Mouse (Mus musculus) lung, postnatal 14 days (tissue): ENCODE measurements around the gene Cd163.
A peak's percentile ranks its signal among the peaks of the same experiment; 100 is the strongest.
"Not testable (repeated sequence)": the region's sequence is repeated elsewhere in the genome, so short reads cannot be mapped to it uniquely, and the experiment has no call there.

Source experiments
- DNase-seq: peaks from one replicate; pipeline ENCODE4 v3.0.0; 2021

Cd163 gene

DNA sequence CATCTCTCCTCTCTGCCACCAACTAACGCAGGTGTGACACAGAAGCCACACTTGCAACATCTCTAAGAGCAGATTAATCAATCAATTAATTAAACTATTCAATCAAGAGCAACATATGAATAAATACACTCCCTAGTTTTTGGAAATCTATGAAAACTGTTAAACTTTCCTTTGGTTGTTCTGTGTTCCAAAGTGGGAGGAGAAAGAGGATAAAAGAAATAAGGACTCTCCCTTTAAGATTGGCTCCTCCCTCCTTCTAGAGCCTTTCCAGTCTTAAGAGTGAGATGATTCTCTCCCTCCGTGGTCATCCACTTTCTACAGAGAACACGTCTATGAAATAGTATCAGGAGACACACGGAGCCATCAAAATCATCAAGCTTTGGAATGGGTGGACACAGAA lies at the start of gene Cd163:
TSS of gene Cd163 (plus strand) at position 301 of the 400 bp plus-strand sequence.
- no peak for DNase-seq

DNA sequence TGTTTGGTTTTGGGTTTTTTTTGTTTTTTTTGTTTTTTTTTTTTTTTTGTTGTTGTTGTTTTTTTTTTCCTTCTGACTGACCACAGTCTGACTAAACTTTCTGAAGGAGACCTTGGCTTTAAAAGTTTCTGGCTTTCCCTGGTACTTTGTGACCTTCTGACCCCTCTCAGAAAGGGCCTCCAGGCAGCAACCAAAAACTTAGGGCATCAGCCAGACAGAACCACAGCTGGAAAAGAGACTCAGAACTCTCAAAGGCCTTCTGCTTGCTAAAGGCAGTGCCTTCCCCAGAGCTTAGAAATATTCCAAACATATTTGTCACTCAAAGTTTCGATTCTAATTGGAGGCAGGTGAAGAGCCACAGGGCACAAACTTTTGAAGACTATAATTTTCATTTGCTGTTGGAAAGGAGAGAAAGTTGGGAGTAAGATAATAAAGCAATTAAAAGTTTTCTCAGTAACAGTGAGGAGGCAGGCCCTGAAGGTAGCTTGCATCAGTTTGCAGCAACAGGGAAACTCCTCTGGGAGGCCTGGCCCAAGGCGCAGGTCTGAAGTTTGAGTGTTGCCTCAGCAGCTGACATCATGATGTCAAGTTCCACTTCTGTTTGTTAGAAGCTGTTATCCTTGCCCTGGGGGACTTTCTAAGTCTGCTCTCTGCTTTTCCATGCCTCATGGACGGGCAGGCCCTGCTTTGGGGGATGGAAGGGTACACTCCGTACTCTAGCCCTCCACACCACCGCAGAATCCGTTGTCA lies 48.6 kb upstream of the Cd163 start:
- no peak for DNase-seq

DNA sequence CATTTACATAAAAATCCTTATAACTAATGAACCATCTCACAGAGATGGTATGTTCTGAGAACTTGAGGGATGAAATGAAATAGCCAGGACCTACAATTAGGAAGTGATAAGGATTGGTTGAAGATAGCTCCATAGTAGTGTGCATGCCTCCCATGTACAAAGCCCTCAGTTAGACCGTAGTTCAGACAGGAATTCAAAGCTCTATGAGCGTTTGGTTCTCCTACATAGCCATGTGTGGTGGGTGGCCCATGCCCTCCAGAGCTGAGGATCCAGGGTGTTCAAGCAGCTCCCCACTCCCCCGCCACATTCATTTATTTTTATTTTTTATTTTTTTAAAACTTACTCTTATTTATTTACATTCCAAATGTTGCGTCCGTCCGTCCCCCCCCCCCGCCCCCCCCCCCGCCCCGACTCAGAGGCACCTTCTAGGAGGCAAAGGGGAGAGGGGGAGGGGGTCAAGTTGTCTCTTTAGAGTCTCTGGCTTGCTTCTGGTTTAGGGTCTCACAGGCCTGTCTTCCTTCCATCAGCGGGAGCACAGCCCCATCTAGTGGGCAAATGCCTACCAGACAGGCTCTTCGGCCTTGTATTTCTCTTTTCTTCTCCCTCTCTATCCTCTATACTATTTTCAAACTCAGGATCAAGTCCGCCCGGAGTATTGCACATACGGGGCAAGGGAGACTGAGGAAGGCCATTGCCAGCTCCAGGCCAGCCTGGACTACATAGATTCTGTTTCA lies 44.1 kb upstream of the Cd163 start:
- DNase-seq = peak; percentile 64

DNA sequence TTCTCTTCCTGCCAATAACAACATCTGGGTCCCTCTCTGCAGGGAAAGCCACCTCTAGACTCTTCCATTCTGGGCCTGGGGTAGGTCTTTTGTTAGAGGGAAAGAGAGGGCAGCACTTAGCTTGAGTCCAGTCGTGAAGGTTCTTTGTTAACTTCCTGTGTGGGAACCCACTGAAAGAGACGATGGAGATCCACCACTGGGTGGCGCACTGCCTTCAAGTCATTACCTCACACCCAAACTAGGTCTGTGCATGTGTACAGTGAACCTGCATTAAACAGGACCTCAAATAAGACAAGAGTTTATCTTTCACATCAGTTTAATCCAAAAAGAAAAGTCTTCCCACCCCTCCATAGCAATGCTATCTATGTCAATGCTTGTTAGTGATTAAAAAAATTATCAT lies 41.8 kb upstream of the Cd163 start:
- DNase-seq = peak; percentile 73

DNA sequence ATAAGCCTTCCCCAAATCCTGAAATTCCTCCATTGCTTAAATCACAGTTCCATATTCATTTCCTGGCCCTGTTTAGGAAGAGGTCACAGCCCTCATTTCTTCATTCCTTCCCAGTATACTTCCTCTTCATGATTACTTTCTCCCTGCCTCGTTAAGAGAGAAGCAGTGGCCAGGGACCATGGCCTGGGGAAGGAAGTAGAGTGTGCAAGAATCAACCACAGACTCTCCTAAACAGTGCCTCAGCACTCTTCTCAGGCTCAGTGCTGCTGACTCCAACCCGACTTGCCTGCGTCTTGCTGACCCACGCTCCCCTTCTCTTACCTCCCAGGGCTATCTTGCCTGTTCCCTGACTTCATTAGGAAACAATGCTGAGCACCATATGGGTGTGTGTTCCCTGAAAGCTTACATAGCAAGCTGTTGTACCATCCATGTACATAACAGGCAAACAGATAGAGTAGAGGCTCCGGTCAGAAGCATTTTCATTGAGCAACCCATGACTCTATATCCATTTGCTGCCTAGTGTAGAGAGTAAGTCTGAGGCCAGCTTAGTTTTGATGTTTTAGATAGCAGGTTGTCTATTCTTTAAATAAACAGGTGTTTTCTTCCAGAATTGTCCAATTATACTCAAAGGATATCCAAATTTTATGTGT lies 31.1 kb upstream of the Cd163 start:
- DNase-seq = no peak

GRCm38 (mm10) chr6:124277641-124278040 lies 26.8 kb upstream of the Cd163 start:
- DNase-seq = no peak

DNA sequence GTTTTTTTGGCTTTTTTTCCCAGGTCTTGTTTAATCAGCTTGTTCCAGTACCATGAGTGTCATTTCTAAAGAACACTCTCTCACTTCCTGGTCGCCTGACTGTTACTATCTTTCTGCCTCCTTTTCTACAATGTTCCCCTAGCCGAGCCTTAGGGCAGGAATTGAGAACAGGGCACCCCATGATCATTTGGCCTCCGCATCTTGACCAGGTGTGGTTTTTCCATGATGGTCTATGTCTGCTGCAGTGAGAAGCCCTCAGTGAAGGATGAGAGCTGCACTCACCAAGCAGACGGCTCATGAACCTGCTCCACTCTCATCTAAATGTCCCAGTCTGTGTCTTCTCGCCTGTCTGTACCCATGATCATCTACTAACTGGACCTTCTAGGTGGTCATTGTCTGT lies 26.2 kb upstream of the Cd163 start:
- no peak for DNase-seq

DNA sequence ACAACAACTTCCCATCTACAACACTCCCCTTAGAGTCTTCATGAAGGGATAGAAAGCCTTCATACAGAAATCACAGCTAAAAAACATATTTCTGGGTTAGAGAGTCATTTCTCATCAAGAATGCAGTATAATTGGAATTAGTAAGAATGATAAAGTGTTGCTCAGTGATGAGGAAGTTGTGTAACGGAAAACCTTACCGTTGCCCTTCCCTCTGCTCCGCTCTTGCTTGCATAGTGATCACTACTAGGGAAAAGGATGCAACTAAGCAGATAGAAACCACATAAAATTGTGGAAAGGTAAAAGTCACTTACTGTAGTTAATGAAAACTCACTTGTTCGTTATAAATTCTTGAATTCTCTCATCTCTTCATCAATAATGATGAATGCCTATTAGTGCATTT lies 21.7 kb upstream of the Cd163 start:
- DNase-seq = no peak

- DNase-seq = not testable (repeated sequence)
Observed at GRCm38 (mm10) chr6:124297378-124297777, 7.1 kb upstream of the Cd163 start.

GRCm38 (mm10) chr6:124301447-124302192 lies 2.8 kb upstream of the Cd163 start:
- no peak for DNase-seq

GRCm38 (mm10) chr6:124308935-124309334 lies 4.5 kb downstream of the Cd163 start:
- no peak for DNase-seq

DNA sequence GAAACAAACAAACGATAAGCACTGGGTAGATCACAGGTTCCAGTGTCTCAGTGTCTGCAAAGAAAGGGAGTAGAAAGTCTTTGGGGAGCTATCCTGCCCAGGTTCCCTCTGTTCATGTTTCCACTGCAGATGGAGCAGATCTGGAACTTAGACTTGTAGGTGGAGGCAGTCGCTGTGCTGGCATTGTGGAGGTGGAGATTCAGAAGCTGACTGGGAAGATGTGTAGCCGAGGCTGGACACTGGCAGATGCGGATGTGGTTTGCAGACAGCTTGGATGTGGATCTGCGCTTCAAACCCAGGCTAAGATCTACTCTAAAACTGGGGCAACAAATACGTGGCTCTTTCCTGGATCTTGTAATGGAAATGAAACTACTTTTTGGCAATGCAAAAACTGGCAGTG lies 7.8 kb downstream of the Cd163 start:
- DNase-seq = no peak

GRCm38 (mm10) chr6:124320371-124320770 lies 15.9 kb downstream of the Cd163 start:
- DNase-seq = no peak

DNA sequence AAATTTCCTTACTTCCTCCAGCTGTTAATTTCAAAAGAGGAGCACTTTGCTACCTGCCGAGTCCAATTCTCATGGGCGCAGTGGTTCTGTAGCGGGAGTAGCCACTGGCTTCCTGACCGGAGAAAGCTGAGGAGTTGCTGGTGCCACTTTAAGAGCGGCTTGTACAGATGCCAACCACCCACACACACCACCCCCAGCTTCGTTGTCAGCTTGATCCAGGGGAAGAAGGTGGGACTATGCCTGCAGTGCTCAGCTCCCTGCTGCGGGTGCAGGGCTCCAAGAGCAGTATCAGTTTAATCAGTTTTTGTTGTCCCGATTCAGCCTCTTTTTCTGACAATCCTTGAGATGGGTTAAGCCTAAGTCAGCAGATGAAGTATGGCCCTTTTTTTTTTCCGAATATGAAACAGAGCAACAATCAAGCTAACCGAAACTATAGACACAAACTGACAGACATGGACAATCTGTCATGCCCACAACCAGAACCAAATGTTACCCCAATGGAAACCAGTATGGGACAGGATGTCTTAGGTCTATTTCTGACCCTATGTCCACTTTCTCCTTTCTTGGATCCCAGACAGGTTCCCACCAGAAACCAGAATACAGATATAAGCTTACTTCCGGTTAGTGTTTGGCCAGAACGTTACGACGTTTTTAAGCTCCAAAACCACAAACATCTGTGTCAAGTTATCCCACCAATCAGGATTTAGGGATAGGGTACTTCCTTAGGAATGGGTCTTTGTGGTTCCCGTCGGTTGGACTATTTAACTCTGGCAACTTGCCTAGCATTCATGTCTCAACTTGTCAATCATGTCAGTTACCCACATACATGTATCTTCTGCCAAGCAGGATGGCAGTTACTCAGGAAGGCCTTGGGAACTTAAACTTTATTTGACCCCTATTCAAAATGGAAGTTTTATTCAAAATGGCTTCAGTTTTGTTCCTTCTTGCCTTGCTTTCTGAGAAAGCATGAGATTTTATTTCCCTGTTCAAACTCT lies 17.3 kb downstream of the Cd163 start:
- no peak for DNase-seq

DNA sequence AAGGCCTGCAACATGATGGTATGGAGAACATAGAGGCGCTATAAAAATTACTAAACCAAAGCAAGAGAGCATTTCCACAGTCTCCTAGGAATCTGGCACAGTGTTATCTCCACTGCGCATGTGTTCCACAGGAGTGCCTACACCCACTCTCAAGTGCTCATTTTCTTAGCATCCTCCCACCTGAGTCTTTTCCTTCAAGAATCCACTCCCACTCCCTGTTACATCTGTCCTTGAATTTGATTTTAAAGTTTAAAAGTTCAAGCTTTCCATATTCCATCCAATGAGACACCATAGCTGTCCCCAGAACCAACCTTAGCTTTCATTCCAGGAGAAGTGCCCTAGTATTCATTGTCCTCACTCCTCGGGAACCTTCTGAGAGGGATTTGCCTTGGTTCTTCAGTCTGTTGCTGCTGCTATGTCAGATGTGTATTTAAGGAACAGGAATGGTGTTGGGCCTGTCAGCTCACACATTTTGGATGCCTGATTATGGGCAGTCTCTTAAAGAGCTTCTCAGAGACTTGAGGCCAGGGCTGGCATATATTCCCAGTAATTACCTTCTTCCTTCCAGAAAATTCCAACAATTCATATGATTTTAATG lies 24.0 kb downstream of the Cd163 start:
- no peak for DNase-seq

DNA sequence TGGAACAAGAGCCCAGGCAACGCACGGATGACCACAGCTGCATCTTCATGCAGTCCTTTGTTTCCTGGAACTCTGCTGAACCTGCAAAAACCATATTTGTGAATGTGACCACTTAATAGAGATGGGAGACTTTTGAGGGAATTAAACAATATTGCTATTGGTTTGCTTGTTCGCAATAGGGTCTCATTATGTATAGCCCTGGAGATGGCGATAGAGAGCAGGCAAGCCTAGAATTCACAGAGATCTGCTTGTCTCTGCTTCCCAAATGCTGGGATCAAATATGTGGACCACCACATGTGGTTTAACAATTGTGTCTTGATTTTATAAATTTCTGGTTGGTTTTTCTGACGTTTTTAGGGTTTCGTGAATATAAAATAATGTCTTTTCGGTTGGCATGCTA lies 25.2 kb downstream of the Cd163 start:
- no peak for DNase-seq

DNA sequence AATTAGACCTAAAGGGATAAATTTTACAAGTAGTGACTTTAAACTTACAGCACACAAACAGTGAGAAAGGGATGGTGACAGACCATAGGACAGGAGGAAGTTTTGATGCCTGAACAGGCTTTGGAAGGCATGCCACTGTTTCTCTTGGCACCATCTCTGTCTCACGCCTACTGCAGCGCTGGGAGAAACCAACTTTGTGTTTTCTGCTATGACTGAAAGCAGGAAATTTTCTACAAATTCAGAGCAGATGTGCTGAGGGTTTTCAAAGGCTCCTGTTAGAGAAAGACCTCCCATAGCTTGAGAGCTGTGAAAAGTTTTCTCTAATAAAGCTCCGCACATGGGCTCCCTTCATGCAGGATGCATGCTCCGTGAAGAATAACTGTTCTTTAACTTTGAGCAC lies 40.6 kb downstream of the Cd163 start:
- DNase-seq = no peak

DNA sequence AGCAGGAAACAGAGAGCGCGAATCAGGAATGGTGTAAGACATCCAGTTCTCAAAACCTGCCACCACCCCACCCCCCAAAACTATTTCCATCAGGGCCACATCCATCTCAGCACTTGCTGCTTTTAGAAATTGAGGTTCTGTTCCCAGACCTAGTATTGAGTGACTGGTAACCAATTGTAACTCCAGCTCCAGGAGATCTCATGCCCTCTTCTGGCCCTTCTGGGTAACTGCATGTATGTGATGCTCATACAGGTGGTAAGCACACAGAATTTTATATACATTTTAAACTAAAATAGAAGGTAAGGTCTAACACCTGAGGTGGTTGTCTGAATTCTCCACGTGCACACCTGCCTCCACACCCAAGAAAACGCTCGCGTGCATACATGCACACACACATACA lies 42.2 kb downstream of the Cd163 start:
- DNase-seq = no peak

DNA sequence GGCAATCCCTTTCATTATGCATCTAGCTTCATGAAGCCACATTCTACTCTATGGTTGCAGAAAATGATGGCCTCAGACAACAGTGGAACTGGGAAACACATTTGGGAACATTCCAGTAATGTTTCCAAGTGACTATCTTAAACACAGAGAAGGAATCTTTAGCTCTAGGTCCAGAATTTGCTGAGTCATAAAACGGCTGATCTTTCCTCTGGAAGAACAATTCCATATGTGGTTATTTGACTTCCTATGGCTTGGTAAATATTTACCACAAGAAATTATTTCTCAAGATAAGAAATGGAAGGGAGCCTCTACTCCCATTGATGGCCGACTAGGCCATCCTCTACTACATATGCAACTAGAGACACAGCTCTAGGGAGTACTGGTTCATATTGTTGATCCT lies 48.8 kb downstream of the Cd163 start:
- no peak for DNase-seq

GRCm38 (mm10) chr6:124358953-124359352 lies 54.5 kb downstream of the Cd163 start:
- no peak for DNase-seq

- DNase-seq = no peak
Observed at GRCm38 (mm10) chr6:124360549-124360948, 56.1 kb downstream of the Cd163 start.

DNA sequence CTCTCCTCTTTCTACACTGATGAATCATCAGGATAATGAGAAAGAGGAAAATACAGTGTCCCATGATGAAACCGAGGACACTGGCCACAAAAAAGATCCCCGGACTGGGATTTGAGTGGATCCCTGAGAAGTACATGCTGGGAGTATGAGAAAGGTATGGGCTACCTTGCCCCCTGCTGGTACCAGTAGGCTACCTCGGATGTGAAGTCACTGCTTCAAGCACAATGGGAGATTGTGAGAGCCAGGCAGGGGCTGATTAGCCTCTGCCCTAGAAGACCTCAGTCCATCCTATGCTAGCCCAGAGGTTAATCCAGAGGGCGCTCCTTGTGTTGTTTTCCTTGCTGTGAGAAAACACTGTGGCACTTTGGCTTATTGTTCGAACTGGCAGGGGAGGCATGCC lies 59.9 kb downstream of the Cd163 start:
- no peak for DNase-seq
